Mouse (Mus musculus) heart, postnatal 25 days (tissue): ENCODE data around the gene Ddc. TPM values are rescaled to one million over a fixed set of nuclear protein-coding genes. Genes with fewer than 3 reads are reported as not detected.

Experiments used
- DNase-seq: peaks from one replicate; pipeline ENCODE4 v3.0.0; 2022; ENCODE audit warnings: low spot score
- intact Hi-C: fragments of 180-260 bp; cut with DNase I; formaldehyde crosslinking; loops from one replicate; pipeline ENCODE4 v1.15.1; 2025
- total RNA-seq, 2 experiments: library from RNA; stranded (reverse); gene quantifications; 2 replicates each; pipeline ENCODE4 v1.2.3; 2021

The Ddc gene
- total RNA-seq, 2 experiments from 2014 or later: 2.5 TPM

DNA sequence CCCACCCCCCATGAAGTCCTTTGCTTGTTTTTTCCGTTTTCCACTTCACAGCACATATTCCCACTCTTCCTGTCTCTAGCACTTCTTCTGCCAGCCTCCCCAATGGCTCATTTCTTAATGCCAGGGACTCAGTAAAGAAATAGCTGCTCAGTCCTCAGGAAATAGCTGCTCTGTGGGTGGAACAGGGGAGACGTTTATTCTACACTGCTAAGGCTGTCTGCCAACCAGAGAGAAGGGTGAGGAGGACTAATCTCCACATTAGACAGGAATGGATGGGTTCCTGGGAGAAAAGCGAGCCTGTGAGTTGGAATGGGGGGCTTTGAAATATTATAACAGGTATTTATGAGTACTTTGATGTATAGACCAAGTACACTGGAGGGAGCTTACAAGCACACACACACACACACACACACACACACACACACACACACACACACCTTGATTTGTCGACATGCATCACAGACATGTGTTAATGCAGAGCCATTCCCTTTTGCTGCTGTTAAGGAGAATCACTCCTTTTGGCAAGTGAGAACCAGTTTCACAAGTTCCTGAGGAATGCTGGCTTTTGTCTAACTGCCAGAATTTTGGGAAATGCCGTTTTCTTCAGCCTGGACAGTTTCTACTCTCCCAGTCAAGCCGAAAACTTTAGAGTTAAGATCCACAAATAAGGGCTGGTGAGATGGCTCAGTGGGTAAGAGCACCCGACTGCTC lies 9.9 kb upstream of the Ddc start:
- DNase-seq: no peak
- intact Hi-C loops: no loop called here

GRCm38 (mm10) chr11:11905518-11905917 lies 7.6 kb upstream of the Ddc start:
- no peak for DNase-seq
- intact Hi-C loops: no loop called here

DNA sequence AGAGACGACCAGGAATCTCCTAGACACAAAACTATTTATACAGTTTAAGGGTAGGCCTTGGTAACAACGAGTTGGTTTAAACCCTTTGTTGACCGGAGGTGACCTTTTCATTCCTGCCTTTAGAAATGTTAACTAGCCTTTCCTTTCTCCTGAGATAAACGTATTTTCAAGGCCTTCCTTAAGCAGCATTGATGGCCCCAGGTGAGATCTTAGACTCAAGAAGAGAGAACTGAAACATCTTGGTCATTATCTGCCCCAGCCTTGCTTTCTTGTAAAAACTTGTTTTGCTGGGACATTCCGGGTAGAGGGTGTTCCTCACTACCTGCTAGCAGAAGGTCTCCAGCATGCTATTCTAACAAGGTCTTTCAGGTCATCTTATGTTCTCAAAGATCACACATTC lies 7.1 kb upstream of the Ddc start:
- DNase-seq: no peak
- intact Hi-C loops: no loop called here

DNA sequence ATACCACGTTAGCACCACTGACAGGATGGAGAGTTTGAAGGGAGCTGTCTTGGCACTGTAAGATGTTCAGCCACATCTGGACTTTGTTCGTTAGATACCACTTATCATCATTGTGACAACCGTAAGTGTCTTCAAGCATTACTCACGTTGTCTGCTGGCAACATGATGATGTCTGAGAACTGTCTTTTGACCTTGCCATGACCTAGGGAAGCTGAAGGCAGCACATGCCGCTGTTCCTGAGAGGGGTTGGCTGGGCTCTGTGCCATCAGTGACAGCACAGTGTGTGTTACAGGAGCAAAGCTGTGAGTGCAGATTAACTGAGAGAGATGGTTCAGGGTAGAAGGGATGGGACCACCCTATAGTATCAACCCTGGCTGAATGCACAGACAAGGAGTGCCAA lies 3.6 kb upstream of the Ddc start:
- DNase-seq: no peak
- intact Hi-C loops: no loop called here

DNA sequence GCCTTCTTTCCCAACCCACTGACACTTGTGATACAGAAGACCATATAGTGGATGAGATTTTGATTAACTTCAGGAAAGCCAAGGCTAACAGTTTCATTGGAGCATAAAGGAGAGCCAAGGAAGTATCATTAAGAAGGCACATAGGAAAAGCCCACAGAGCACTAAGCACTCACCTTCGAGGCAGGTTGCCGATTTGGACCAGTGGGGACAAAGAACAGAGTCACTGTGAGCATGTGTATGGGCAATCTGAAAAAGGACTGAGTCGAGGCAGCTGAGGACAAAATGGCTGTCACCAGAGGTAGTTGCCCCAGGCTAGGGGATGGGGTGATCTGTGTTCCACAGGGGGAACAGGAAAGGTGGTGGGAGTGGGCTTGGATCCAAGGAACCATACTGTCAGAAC lies 552 bp upstream of the Ddc start:
- intact Hi-C loops: no loop called here
- DNase-seq: no peak

DNA sequence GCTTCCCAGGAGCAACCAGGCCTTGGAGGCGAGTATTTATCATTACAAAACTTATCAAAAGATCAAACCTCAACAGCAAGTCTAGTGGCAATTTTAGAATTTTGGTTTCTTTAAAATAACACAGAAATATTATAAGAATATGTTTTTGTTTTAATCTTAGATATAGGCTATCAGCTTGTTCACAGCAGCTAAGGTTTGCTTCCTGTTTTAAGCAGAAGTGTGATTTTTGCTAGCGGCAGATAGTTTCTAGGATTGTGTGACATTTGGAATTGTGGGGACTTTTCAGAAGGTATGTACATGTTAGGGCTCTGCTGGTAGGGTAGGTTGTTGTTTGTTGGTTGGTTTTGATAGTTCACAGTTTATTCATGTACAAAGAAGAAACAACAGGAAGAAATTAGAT lies 2.5 kb downstream of the Ddc start:
- intact Hi-C loops: no loop called here
- no peak for DNase-seq

DNA sequence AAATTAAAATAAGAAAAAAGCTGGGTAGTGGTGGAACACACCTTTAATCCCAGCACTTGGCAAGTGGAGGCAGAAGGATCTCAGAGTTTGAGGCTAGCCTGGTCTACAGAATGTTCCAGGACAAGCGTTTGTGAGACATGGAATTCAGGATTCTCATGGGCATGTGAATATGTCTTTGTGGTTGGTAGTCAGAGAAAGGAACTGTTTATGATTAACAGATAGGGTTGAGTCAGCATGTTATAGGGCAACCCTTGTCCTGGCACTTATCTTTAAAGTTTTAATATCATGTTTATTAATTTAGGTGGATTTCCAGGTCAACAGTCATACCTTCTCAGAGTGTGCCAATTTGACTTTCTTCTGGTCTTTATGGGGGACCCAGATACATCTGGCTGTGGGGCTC lies 4.2 kb downstream of the Ddc start:
- intact Hi-C loops: no loop called here
- no peak for DNase-seq

DNA sequence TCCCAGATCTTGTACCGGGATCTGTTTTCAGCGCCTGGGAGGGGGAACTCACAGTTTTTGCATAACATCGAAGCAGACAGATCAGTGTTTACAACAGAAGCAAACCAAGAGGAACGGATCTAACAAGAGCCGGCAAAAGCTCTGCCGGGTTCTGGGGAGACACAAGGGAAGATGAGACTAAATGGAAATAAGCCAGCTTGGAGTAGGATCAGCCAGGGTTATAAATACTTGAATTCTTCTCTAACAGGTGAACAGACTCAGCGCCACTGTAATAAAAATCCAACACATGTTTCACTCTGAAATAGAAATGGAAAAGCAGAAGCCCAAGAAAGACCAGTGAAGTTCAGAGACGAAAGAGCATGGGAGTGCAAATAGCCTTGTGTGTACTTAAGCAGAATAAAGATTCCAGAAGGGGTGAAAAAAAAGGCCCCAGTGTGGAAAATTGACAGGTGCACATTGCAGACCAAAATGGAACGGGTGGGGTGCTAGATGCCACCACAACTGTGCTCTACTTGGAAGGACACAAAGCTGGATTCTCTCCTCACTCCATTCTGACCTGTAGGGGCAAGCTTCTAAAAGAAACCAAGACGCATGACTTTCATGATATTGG lies 4.8 kb downstream of the Ddc start:
- intact Hi-C loops: no loop called here
- DNase-seq: no peak

DNA sequence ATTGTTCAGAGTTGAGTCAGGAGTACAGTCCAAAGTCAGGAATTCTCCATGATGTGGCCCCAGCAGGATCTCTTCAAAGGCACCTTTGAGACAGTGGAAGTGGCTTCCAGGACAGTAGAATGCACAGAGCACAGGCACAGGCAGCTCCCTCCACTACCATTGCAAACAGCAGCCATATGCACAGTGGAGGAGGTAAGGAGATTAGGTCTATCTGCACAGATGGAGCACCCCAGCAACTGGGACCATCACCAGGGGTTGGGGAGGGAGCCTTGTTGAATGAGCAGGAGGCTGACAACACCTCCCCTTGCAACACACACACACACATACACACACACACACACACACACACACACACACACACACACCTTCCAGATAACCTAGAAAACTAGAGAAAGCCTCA lies 6.1 kb downstream of the Ddc start:
- intact Hi-C loops: no loop called here

DNA sequence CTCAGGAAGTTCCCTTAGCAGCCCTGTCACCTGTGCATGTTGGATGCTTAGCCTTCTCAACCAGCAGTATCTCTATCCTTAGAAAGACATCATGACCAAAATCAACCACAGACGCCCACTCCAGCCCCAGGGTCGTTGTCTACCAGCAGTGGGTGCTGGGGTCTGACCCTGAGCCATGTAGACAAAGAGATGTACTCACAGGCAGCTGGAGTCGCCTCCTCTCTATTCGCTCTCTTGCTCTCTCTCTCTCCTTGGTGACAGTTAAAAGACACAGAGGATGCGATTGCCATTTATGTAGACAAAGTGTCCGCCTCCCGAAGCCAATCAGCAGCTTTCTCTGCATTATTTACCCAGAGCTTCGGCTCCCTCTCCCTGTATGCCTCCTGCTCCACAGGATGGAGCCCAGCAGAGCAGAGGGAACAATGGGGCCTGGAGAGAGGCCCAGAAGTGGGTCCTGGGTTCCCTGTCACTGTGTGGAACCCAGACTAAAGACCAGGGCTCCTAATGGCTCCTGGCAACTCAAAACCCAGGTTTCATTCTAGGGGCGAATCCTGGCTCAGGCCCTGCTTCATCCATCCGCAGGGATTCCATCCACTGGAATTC lies 7.7 kb downstream of the Ddc start:
- DNase-seq: no peak
- intact Hi-C loops: no loop called here

More for the DNA sequence above, 6.1 kb downstream of the Ddc start:
- no peak for DNase-seq

- DNase-seq: no peak
- intact Hi-C loops: no loop called here
Measured at GRCm38 (mm10) chr11:11888727-11889126, 9.2 kb downstream of the Ddc start.

- DNase-seq: no peak
- intact Hi-C loops: no loop called here
Measured at GRCm38 (mm10) chr11:11888051-11888450, 9.9 kb downstream of the Ddc start.

- no peak for DNase-seq
- intact Hi-C loops: no loop called here
Measured at GRCm38 (mm10) chr11:11886403-11886998, 11.4 kb downstream of the Ddc start.

DNA sequence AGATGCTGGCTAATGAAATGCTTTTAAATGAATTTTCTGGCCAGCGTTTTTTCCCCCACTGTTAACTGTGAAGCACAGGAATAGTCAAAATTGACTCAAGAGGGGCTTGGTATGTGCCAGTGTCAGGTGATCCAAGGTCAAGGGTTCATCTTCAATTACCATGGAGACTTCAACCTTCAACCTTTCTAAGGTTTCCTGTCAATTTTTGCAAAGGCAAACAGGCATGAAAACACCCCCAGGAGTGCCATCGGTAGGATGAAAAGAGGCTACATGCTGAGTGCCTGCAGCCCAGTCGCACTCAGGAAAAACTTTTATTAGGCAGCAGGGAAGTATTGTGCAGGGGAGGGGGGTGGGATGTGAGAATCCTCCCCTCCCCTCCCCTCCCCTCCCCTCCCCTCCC lies 12.0 kb downstream of the Ddc start:
- intact Hi-C loops: no loop called here
- no peak for DNase-seq

GRCm38 (mm10) chr11:11885246-11885643 lies 12.7 kb downstream of the Ddc start:
- intact Hi-C loops: no loop called here
- DNase-seq: no peak

DNA sequence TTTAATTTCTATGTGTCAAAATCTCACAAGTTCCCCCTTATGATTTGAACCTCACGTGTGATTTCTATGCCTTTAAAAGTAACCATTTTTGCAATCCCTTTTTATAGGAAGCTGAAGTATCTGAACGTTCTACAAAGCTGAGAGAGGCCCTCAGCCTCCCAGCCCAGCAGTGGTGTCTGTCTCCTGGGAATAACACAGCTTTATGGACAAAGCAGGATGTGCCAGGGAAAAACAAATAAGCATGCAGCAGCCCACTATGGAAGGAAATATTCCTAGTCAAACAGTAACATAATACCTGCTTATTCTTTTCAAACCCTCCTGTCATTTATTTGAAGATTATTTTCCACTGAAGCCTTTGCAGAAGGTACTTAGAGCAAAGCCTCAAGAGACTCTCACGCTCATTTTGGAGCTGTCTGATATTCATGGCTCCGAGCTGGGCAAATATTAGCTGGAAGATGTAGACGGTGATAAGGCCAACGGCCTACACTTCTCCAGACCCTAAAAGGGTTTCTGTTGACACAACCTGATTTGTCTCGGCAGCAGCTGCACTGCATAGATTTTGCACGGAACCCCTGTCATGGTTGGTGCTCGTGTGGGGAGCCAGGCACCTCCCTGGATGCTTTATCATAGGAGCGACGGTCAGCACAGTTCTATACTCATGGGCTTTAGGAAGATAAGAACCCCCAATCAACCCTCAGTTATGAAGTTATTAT lies 13.3 kb downstream of the Ddc start:
- intact Hi-C loops: no loop called here
- DNase-seq: no peak

- DNase-seq: no peak
- intact Hi-C loops: no loop called here
Measured at GRCm38 (mm10) chr11:11881783-11882155, 16.2 kb downstream of the Ddc start.

DNA sequence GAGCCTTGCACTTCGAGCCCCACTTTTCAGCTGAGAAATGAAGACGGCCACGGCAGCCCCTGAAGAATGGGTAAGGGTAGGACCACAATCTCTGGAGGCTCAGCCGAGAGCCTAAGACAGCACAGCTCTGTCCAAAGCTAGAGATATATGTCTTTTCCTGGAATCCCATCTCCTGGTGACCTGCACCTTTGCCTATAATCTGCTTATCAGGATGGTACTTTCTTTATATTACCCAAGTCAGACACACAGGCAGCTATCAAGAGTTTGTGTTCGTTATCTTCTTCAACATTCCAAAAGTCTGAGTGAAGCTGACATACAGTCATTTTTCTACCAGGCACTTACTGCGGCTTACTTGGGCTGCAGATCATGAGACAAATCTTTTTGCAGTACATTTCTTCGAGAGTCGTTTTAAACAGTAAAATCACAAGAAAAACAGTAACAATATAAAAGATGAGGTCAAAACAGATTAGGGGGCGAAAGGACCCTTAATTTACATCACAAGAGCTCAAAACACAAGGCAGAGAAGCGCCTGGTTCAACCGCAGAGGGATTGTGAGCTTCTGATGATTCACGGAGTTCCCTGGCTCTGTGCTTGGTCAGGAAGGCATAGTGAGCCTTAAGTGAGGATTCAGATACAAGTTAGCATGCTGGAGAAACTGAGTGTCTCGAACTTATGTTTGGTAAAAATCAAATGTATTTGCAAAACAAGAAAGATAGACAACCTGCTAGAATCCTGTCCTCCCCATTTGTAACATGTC lies 16.7 kb downstream of the Ddc start:
- intact Hi-C loops: no loop called here
- no peak for DNase-seq

DNA sequence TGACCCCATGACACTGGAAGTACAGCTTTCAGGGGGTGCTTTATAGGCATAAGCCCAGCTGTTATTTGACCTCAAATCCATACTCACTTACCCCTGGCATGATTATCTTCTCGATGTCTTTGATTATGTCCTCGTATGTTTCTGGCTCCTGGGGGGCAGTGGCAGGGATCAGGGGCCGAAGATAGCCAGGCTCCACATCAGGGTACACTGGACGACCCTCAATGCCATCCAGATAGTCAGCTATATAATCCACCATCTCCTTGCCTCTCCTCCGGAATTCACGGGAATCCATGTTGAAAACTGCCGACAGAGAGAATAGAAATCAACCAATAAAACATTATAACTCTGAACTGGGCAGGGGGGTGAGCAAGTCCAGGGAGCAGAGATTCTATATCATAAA lies 17.6 kb downstream of the Ddc start:
- intact Hi-C loops: no loop called here
- DNase-seq: no peak

- intact Hi-C loops: no loop called here
- no peak for DNase-seq
Measured at GRCm38 (mm10) chr11:11879699-11880002, 18.3 kb downstream of the Ddc start.
